Mouse (Mus musculus): ENCODE measurements at regions not wholly inside any gene's neighbourhood (a gene's known extent, or its start where the extent isn't known, plus 50 kb on each side); places are given as distances from the start of the nearest gene placed in this dataset.

- no peak for TF ChIP-seq POLR2A (IDR thresholded peaks at IDR 0.05; ENCODE audit: borderline replicate concordance, extremely low read depth, low read depth, low read length)
- no peak for TF ChIP-seq CTCF (IDR thresholded peaks at IDR 0.05; ENCODE audit: insufficient read depth, low read length)
Measured at GRCm38 (mm10) chr19:36191641-36192040, 71.7 kb upstream of the Ankrd1 start.

All from lung, adult 2 months (tissue).